Mouse (Mus musculus): ENCODE data around the gene Ubn1.

The Ubn1 gene

DNA sequence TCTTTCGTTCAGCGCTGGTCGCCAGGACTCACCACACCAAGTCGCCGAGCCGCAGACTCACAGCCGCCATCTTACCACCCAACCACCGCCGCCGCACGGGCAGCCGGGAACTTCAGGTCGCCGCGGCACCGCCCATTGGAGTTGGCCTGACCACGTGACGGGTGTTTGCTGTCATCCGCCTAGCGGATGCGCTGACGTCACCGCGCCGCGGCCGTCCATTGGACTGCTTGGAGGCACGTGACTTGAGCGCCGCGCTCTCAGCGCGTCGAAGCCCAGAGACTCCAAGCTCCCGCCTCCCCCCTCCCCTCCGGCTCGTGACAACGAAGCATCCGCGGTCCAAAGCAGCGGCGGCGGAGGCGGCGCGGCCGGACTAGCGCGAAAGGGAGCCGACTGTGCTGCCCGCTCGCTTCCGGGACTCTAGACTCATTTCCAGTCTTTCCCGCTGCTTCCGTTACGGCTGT, at the start of gene Ubn1, which contains the start of gene Glyr1:
Gene Ubn1, plus strand, starts transcription at position 284 of the 461 bp plus-strand sequence.
Gene Glyr1, minus strand, starts transcription at position 90 of the 461 bp plus-strand sequence.
- peak; percentile 100 for DNase-seq

DNA sequence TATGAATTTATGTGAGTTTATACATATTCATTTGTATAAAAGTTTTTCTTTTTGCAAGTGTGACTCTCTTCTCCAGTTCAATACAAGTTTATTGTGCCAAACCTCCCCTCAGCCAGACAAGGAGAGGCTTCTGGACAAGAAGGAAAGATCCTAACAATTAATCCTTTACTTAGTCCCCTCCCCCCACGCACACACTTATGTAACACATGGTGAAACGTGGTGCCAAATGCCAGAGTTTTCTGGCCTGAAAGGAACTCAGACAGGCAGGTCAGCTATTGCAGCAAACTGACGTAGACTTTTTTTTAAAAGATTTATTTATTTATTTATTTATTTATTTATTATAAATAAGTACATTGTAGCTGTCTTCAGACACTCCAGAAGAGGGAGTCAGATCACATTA, 49.2 kb upstream of the Ubn1 start:
- no peak for DNase-seq

DNA sequence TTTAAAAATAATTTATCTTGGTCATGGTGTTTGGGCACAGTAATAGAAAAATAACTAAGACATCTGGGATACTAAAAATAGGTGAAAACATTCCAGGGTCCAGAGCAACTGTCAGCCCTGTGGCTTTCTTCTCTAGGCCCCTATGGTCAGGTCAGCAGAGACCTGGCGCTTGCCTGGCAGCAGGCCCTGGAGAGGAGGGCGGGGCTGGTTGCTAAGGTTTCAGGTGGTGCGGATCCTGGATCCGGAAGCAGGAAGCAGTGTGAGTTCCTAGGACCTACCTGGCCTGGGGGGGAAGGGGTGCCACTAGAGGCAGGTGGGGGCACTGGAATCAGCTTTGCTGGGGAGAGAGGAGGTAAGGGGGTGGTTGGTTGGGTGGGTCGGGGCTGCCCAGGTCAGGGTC, 42.8 kb upstream of the Ubn1 start, which contains the start of gene Smim22:
Gene Smim22, plus strand, starts transcription at position 222 of the 400 bp plus-strand sequence.
- peak; percentile 82 for DNase-seq

- no peak for DNase-seq
Measured at GRCm38 (mm10) chr16:5007492-5007891, 42.4 kb upstream of the Ubn1 start.

DNA sequence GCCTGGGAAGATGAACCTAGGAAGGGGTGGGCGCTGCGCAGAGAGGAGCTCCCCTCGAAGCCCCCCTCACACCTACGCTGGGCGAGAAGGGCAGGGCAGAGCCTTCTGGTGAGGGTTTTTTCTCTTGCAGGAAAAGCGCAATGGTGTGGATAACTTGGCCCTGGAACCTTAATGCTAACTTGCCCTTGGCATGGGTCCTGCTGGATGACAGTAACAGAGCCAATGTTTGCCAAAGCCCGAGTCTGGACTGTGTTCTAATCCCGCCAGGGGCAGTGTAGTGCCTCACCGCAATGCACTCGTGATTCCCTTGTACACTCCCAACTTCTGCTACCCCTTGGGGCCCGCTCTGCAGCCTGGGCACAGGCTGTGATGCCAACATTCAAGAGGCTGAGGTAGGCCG, 41.8 kb upstream of the Ubn1 start:
- no peak for DNase-seq

DNA sequence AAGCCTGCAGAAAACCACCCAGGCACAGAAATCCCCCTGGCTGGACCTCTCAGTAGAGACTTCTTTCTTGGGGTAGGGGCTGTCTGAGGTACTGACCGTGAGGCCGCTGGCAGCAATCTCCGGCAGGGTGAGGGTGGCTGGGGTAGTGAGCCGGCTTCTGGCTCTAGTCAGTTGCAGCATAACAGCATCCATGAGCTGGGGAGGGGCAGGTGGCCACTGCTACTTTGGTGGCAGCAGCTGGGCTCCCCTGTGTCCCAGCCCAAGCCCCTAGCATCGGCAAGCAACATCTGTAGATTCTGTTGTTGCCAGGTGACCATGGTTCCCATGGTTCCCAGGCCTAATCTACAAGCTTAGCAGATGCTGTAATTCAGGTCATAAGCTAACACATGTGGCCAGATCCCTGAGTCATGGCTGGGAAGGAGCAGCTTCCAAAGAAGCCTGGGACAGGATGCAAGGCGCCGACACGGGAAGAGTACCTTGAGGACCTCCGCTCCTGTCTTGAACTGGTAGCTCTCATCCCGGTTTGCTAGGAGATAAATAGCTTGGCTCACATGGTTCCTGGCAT, 39.4 kb upstream of the Ubn1 start:
- DNase-seq = no peak

DNA sequence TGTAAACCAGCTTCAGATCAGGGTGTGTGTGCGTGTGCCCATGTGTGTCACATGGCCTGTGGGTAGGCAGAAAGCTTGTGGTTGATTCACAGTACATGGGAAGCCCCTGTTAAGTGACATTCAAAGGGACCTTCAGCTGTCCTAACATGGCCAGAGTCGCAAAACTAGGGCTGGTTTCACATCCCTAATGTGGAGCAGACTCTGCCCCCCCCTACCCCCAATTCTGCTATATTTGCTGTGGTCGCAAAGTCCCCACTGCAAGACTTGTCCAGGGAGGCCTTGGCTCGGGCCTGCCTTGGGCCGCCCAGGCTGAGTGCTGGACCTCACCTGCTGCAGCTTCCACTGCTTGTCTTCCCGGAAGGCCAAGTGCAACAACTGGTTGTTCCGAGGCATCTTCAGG, 38.6 kb upstream of the Ubn1 start:
- DNase-seq = no peak

- DNase-seq = peak; percentile 44
Measured at GRCm38 (mm10) chr16:5012036-5013005, 37.5 kb upstream of the Ubn1 start.

GRCm38 (mm10) chr16:5013054-5013838, 36.6 kb upstream of the Ubn1 start, which contains the start of gene Rogdi:
Gene Rogdi, minus strand, starts transcription at chr16:5013553.
- DNase-seq = peak; percentile 99

GRCm38 (mm10) chr16:5014578-5014977, 35.3 kb upstream of the Ubn1 start:
- no peak for DNase-seq

DNA sequence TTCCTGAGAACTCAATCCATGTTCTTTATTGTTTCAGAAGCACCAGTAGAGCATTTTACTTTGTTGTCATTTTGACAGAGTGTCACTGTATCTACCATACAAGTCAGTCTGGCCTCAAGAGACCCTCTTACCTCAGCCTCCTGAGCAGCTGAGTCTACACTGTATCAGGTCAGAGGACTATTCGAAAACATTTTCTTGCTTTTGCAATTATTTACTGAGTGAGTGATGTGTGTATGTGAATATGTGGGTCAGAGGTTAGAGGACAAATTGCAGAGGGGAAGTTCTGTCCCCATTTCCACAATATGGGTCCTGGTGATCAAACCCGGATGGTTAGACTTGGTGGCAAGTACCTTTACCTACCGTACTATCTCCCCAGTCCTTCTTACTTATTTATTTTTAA, 25.8 kb upstream of the Ubn1 start:
- no peak for DNase-seq

DNA sequence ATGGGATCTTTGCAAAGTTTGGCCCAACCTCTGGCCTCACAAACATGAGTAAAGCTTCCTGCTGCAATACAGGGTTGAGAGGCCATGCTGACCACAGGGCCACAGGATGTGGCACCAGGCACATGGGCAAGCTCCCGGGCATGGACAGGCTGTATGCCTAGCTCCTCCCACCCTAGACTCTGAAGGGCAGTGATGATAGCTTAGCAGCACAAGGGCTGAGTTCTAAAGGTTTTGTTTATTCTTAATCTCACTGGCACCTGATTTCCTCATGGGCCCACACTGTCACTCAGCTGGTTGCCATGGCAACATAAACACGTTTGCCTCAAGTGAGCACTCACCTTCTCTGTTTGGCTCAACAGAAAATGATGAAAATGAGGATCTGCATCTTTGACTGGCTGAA, 20.0 kb upstream of the Ubn1 start:
- DNase-seq = no peak

- DNase-seq = no peak
Measured at GRCm38 (mm10) chr16:5035591-5035990, 14.3 kb upstream of the Ubn1 start.

GRCm38 (mm10) chr16:5036649-5037234, 13.1 kb upstream of the Ubn1 start:
- no peak for DNase-seq

DNA sequence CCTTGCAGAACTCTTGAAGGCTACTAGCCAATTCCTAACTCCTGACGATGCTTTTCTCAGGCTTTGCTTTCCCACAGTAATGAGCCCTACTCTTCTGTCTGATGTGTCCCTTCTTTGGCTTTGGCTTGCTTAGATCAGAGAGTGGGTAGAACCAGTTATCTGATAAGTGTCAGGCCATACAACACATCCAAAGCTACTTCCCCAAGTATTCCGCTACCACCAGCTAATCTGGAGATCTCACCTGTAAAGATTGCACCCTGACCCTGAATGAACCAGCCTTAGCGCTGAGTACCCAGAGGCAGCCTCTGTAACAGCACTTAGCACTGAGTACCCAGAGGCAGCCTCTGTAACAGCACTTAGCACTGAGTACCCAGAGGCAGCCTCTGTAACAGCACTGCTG, 4.5 kb upstream of the Ubn1 start:
- DNase-seq = no peak

DNA sequence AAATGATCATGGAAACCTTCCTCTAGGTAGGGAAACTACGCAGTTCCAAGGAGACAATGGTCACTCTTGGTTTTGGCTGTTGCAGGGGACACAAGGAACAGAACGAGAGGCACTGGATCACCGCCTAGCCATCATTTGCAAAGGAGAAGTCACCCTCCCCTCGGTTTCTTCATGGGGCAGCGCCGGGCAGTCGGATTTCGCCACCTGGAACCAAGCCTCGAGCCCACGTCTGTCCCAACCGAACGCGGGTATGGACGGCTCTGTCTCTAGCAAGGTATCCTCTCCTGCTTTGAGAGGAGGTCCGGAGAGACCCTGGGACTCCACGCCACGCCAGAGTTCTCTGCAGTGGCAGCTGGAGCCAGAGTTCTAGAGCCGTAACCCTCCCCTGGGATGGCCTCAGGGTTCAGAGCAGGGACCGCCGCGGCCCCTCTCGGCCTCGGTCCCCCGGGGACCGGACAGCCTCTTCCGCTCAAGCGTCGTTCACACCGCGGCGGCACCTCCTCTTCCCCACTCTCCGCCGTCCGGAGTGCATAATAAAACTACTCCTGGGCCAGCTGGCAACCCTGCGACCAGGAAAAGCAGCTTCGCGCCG, 579 bp upstream of the Ubn1 start:
- no peak for DNase-seq

- DNase-seq = peak; percentile 88
Measured at GRCm38 (mm10) chr16:5050251-5051110, 624 bp downstream of the Ubn1 start.

DNA sequence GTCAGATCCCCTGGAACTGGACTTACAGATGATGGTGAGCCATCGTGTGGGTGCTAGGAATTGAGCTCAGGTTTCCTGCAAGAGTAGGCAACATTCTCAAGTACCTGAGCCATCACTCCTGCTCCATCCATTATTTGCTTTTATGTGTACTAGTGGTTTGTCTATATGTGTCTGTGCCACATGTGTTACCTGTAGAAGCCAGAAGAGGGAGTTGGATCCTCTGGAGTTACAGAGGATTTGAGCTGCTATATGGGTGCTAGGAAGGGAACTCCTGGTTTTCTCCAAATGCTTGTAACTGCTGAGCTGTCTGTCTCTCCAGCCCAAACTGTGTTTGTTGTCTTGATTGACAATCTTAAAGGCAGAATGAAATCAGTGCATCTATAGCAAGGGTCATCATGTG, 8.3 kb downstream of the Ubn1 start:
- no peak for DNase-seq

DNA sequence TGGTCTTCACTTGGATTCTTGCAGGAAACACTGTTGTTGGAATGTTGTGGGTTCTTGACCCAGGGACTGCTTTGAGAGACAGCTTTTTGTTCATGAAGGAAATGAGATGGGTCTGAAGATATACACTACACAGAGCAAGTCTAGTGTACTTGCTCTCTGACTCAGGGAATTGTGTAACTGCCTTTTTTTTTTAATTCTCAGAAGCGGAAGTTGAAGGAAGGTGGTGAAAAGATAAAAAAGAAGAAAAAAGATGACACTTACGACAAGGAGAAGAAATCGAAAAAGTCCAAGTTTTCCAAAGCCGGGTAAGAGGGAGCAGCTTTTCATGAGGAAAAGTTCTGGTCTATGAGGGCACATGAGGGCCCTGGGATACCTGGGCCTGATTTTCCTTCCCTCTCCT, 13.6 kb downstream of the Ubn1 start:
- no peak for DNase-seq

DNA sequence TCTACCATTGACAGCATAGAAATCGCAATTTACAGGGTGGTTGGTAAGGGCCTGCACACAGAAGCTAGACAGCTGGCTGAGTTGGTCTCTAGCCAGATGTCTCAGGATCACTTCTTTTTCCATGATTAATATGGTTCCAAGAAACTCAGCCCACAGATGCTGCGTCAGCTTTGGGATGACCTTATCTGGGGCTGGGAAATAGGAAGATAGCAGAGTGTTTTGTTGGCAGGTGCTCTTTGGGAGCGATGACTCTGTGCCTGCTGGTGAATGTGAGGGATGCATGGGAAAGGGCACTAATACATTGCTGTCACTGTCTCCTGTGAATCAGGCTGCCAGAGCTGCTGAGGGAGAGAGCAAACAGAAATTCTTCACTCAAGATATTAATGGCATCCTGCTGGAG, 20.5 kb downstream of the Ubn1 start:
- peak; percentile 42 for DNase-seq

DNA sequence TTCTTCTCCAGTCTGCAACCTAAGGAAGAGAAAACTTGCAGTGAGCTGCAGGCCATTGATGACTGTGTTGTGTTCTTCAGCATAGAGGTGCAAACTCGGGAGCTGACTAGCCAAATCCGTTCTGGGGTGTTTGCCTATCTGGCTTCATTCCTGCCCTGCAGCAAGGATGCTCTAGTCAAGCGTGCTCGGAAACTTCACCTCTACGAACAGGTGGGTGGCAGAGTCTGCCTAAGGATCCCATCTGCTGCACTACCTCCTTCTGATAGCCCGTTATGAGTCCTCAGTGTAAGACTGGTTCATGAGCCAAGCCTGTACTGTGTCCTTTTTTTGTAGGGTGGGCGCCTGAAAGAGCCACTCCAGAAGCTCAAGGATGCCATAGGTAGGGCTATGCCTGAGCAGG, 22.1 kb downstream of the Ubn1 start:
- no peak for DNase-seq

Measured in kidney, postnatal 10 days (tissue).